Mouse (Mus musculus): Measurements from ENCODE around the gene Npc1l1.

GRCm38 (mm10) chr11:6177781-6178420, 52.0 kb downstream of the Npc1l1 start:
- TF ChIP-seq CTCF (IDR thresholded peaks at IDR 0.05; ENCODE audit: borderline replicate concordance, extremely low read depth, insufficient read depth, insufficient read length) = no peak
- no peak for TF ChIP-seq POLR2A (IDR thresholded peaks at IDR 0.05; ENCODE audit: borderline replicate concordance, extremely low read depth, insufficient read depth, insufficient read length, poor library complexity, severe bottlenecking)
